Mouse (Mus musculus) embryonic facial prominence, embryonic 12.5 days (tissue): Measurements from ENCODE around the gene Srebf1. TPM values are rescaled to one million over a fixed set of nuclear protein-coding genes. Genes with fewer than 3 reads are reported as not detected.

Experiments used
- ATAC-seq: fragments of 200-750 bp; cut with Nextera tagmentation; 2 replicates; pipeline ENCODE4 v1.8.0; 2017; ENCODE audit not compliant: insufficient number of reproducible peaks, insufficient read depth, low FRiP score, low TSS enrichment
- H3K27ac ChIP-seq: fragments of 300-500 bp; sonication (generic); 2 replicates; pipeline ENCODE4 v1.5.1; 2016; ENCODE audit warnings: mild to moderate bottlenecking
- H3K27me3 ChIP-seq: fragments of 300-500 bp; sonication (generic); 2 replicates; pipeline ENCODE4 v1.6.1; 2016; ENCODE audit warnings: mild to moderate bottlenecking, moderate library complexity
- H3K36me3 ChIP-seq: fragments of 300-500 bp; sonication (generic); 2 replicates; pipeline ENCODE4 v1.6.1; 2016; ENCODE audit warnings: mild to moderate bottlenecking
- H3K4me1 ChIP-seq: fragments of 300-500 bp; sonication (generic); 2 replicates; pipeline ENCODE4 v1.6.1; 2016
- H3K4me2 ChIP-seq: fragments of 300-500 bp; sonication (generic); replicated peaks from 2 replicates; pipeline ENCODE4 v1.6.1; 2016; ENCODE audit warnings: mild to moderate bottlenecking, moderate library complexity
- H3K4me3 ChIP-seq: fragments of 300-500 bp; sonication (generic); 2 replicates; pipeline ENCODE4 v1.5.1; 2016; ENCODE audit warnings: mild to moderate bottlenecking
- H3K9ac ChIP-seq: fragments of 300-500 bp; sonication (generic); 2 replicates; pipeline ENCODE4 v1.6.1; 2016; ENCODE audit warnings: mild to moderate bottlenecking, moderate library complexity
- H3K9me3 ChIP-seq: fragments of 300-500 bp; sonication (generic); 2 replicates; pipeline ENCODE4 v1.6.1; 2016; ENCODE audit warnings: mild to moderate bottlenecking, moderate library complexity
- WGBS: fragments of 180-500 bp; shearing (Covaris S2); methylation state at CpG from one replicate; pipeline ENCODE4 v1.1.7; 2016; 5-methylcytosine and 5-hydroxymethylcytosine counted together
- polyA plus RNA-seq: library from polyadenylated mRNA; unstranded; fragments of >200 nt; fragmentation: Nextera tagmentation; extraction: Ambion mirVana; gene quantifications from 2 replicates; pipeline ENCODE4 v1.2.1, GENCODE M21; 2016

The Srebf1 gene
- polyA plus RNA-seq, 1 experiment from 2014 or later: 56.6 TPM

DNA sequence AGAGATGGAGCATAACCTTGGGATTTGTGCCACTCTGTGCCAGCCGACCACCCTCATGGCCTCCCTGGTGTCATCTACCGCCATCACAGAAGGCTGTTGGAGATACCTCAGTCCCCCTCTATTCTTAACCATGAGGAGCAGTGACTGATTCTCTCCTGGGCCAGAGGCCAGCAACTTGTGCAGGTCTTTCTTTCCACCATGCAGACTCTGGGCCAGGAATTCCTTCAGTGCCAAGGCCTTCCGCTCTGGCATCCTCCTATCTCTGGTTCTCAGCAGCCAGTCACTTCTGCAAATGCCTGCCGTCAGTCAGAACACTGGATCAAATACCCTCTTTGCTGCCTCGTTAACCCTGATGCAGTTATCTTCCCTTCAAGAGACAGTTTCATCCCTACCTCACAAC, 31.9 kb upstream of the Srebf1 start:
- Histone ChIP-seq H3K4me3 (no peak overlapping the region), H3K4me2 (no peak overlapping the region), H3K9ac (no peak overlapping the region), H3K9me3 (no peaks in the 10 kb centered on the region), H3K4me1 (peaks cover 5% of the 10 kb centered on the region; the same call in 1 of the 2 replicates), H3K27me3 (no peaks in the 10 kb centered on the region), H3K36me3 (peaks cover 17% of the 10 kb centered on the region; the same call in 1 of the 2 replicates), H3K27ac (no peak overlapping the region)
- ATAC-seq: no peak
- 87% methylated on average over 5 of the region's 5 CpGs for WGBS

GRCm38 (mm10) chr11:60253546-60253945, 31.2 kb upstream of the Srebf1 start:
- Histone ChIP-seq H3K27me3 (no peaks in the 10 kb centered on the region), H3K36me3 (peaks cover 17% of the 10 kb centered on the region; the same call in 1 of the 2 replicates), H3K9me3 (no peaks in the 10 kb centered on the region), H3K27ac (no peak overlapping the region), H3K4me2 (no peak overlapping the region), H3K4me1 (peaks cover 8% of the 10 kb centered on the region), H3K4me3 (no peak overlapping the region), H3K9ac (no peak overlapping the region)
- no peak for ATAC-seq
- 89% methylated on average over 2 of the region's 2 CpGs for WGBS

- ATAC-seq: no peak
- Histone ChIP-seq H3K9me3 (no peaks in the 10 kb centered on the region), H3K27me3 (no peaks in the 10 kb centered on the region), H3K36me3 (peaks cover 12% of the 10 kb centered on the region; the same call in 1 of the 2 replicates), H3K4me2 (no peak overlapping the region), H3K9ac (no peak overlapping the region), H3K4me1 (peaks cover 18% of the 10 kb centered on the region), H3K4me3 (no peak overlapping the region), H3K27ac (no peak overlapping the region)
- WGBS: 53% methylated on average over 6 of the region's 6 CpGs
These were observed 28.7 kb upstream of the Srebf1 start for GRCm38 (mm10) chr11:60250971-60251643.

DNA sequence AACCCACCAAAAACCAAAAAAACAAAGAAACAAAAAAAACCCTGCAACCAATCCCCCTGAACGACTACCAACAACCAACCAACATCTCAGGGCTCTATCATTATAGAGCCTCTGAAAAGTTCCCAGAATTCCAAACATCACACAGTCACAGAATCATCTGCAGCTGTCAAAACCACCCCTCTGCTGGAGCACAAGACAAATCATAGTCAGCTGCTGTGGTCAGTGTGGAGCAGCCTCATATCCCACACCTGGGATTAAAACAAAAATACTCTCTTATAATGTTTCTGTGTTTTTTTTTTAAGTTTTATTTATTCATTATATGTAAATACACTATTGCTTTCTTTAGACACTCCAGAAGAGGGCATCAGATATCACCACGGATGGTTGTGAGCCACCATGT, 27.5 kb upstream of the Srebf1 start:
- ATAC-seq: no peak
- H3K9me3 ChIP-seq: no peaks in the 10 kb centered on the region
- H3K9ac ChIP-seq: no peak overlapping the region
- no peaks in the 10 kb centered on the region for H3K27me3 ChIP-seq
- WGBS: 90% methylated on average over 2 of the region's 2 CpGs
- peaks cover 4% of the 10 kb centered on the region; the same call in 1 of the 2 replicates for H3K36me3 ChIP-seq
- H3K4me2 ChIP-seq: no peak overlapping the region
- peaks cover 18% of the 10 kb centered on the region for H3K4me1 ChIP-seq
- no peak overlapping the region for H3K4me3 ChIP-seq
- H3K27ac ChIP-seq: no peak overlapping the region

GRCm38 (mm10) chr11:60248596-60249404, 26.4 kb upstream of the Srebf1 start:
- Histone ChIP-seq H3K4me3 (no peak overlapping the region), H3K9ac (no peak overlapping the region; the same call in 1 of the 2 replicates), H3K4me2 (no peak overlapping the region), H3K27me3 (no peaks in the 10 kb centered on the region), H3K4me1 (peaks cover 18% of the 10 kb centered on the region), H3K27ac (peak overlapping the region; percentile 36; the same call in 1 of the 2 replicates), H3K9me3 (no peaks in the 10 kb centered on the region), H3K36me3 (peaks cover 4% of the 10 kb centered on the region; the same call in 1 of the 2 replicates)
- ATAC-seq: no peak
- WGBS: 53% methylated on average over 13 of the region's 13 CpGs

DNA sequence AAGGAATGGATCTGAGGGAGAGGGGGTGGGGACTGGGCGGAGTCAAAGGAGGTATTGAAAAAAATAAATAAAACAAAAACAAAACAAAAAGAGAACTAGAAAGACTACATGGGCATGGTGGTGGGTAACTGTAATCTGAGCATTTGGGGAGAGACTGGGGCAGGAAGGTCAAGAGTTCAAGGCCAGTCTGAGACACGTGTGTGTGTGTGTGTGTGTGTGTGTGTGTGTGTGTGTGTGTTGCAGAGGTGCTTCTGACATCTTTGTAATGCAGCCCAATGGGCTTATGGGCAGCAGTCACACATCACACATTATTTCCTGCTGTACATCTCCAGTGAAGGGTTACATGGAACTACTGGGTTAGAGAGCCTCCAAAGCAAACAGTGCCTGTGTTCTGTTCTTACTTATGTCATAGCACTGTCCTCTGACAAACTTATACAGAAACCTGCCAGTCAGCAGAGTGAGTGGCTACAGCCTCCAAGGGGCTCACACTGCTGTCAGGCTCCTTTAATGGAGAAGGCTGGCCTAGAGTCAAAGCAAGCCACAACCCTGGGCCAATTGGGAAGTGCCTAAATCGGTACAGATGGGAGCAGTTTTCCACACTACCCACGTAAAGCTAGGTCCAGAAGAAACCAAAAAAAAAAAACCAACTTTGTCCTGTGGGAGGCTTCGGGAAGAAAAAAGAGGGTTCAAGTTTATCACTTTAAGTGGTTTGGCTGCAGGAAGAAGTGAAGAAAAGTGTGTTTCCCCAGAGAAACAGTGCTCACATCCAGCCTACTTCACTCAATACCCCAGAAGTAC, 25.6 kb upstream of the Srebf1 start:
- no peak overlapping the region for H3K4me3 ChIP-seq
- H3K4me1 ChIP-seq: peaks cover 18% of the 10 kb centered on the region
- no peak overlapping the region for H3K4me2 ChIP-seq
- H3K9me3 ChIP-seq: no peaks in the 10 kb centered on the region
- H3K9ac ChIP-seq: no peak overlapping the region
- peaks cover 4% of the 10 kb centered on the region; the same call in 1 of the 2 replicates for H3K36me3 ChIP-seq
- ATAC-seq: no peak
- H3K27ac ChIP-seq: peak overlapping the region; percentile 36; the same call in 1 of the 2 replicates
- WGBS: 39% methylated on average over 5 of the region's 5 CpGs
- H3K27me3 ChIP-seq: no peaks in the 10 kb centered on the region

DNA sequence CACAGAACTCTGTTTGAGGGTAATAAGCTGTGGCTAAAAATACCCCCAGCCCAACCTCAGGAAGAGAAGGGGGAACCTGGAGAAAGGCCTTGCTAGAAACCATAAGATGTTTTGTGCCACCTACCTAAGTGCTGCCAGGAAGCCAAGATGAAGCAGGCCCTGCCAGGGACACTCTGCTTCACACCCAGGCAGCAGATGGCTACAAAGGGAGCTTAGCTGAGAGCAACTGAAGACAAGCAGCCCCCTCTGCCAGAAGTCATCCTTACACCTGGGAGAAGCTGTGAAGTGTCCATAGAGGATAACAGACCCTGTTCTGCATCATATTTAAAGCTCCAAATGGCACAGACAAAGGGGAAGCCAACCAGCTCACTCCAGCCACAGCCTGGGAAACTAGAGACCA, 23.7 kb upstream of the Srebf1 start:
- ATAC-seq: no peak
- no peak overlapping the region for H3K4me2 ChIP-seq
- H3K9me3 ChIP-seq: no peaks in the 10 kb centered on the region
- H3K36me3 ChIP-seq: peaks cover 13% of the 10 kb centered on the region
- no peak overlapping the region for H3K9ac ChIP-seq
- H3K4me1 ChIP-seq: peaks cover 13% of the 10 kb centered on the region
- no peak overlapping the region for H3K27ac ChIP-seq
- no peak overlapping the region for H3K4me3 ChIP-seq
- no peaks in the 10 kb centered on the region for H3K27me3 ChIP-seq

- H3K4me2 ChIP-seq: no peak overlapping the region
- no peak for ATAC-seq
- peaks cover 13% of the 10 kb centered on the region for H3K4me1 ChIP-seq
- H3K27me3 ChIP-seq: no peaks in the 10 kb centered on the region
- H3K4me3 ChIP-seq: no peak overlapping the region
- no peaks in the 10 kb centered on the region for H3K9me3 ChIP-seq
- H3K9ac ChIP-seq: no peak overlapping the region
- WGBS: 76% methylated on average over 11 of the region's 11 CpGs
- H3K36me3 ChIP-seq: peaks cover 23% of the 10 kb centered on the region
- H3K27ac ChIP-seq: no peak overlapping the region
These were observed 22.2 kb upstream of the Srebf1 start for GRCm38 (mm10) chr11:60244503-60245143.

GRCm38 (mm10) chr11:60240509-60240908, 18.1 kb upstream of the Srebf1 start:
- H3K4me1 ChIP-seq: no peaks in the 10 kb centered on the region
- no peak overlapping the region for H3K27ac ChIP-seq
- no peak overlapping the region for H3K9ac ChIP-seq
- no peak overlapping the region for H3K4me3 ChIP-seq
- 85% methylated on average over 4 of the region's 4 CpGs for WGBS
- H3K4me2 ChIP-seq: no peak overlapping the region
- ATAC-seq: no peak
- no peaks in the 10 kb centered on the region for H3K27me3 ChIP-seq
- H3K36me3 ChIP-seq: peaks cover 31% of the 10 kb centered on the region
- no peaks in the 10 kb centered on the region for H3K9me3 ChIP-seq

GRCm38 (mm10) chr11:60235351-60235750, 13.0 kb upstream of the Srebf1 start:
- H3K9ac ChIP-seq: no peak overlapping the region
- ATAC-seq: no peak
- peaks cover 15% of the 10 kb centered on the region for H3K36me3 ChIP-seq
- H3K27me3 ChIP-seq: no peaks in the 10 kb centered on the region
- WGBS: 79% methylated on average over 5 of the region's 5 CpGs
- no peaks in the 10 kb centered on the region for H3K9me3 ChIP-seq
- H3K27ac ChIP-seq: no peak overlapping the region
- no peak overlapping the region for H3K4me3 ChIP-seq
- H3K4me1 ChIP-seq: 0 out of 2 replicates have a peak, but pooled peaks cover 3% of the 10 kb centered on the region
- H3K4me2 ChIP-seq: no peak overlapping the region

DNA sequence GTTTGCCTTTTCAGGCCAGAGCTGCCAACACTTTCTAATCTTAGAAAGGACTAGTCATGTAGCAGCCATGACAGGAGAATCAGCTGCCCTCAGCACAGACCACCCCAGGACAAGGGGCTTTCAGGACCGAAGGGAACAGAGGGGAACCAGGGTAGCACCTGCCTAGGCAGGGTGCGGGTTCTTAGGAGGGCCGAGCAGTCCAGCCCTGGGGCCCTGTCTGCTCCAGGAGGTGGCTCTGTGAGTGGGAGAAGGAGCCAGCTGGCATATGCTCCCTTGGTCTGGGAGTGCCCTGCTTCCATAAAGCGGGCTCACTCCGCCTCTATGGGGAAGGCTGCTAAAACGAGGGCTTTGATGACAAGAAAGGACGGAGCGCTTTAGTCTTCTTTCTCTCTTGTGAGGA, 10.9 kb upstream of the Srebf1 start:
- Histone ChIP-seq H3K36me3 (peaks cover 16% of the 10 kb centered on the region; the same call in 1 of the 2 replicates), H3K9ac (no peak overlapping the region), H3K4me1 (0 out of 2 replicates have a peak, but pooled peaks cover 3% of the 10 kb centered on the region), H3K9me3 (no peaks in the 10 kb centered on the region), H3K4me3 (no peak overlapping the region), H3K4me2 (no peak overlapping the region), H3K27me3 (no peaks in the 10 kb centered on the region), H3K27ac (no peak overlapping the region)
- ATAC-seq: no peak
- 78% methylated on average over 8 of the region's 8 CpGs for WGBS
